Mouse (Mus musculus): ENCODE data around the gene Acot1.

GRCm38 (mm10) chr12:83988483-83988882 is 20.8 kb upstream of the Acot1 start:
- no peak for TF ChIP-seq CTCF (IDR thresholded peaks at IDR 0.05; ENCODE audit: extremely low read depth, insufficient read depth, insufficient read length, insufficient replicate concordance)
- TF ChIP-seq POLR2A (IDR thresholded peaks at IDR 0.05; ENCODE audit: low read depth, low read length), result no peak

Measured in spleen, adult 2 months (tissue).